Mouse (Mus musculus) lung, embryonic 14.5 days (tissue): Measurements from ENCODE around the gene Ceacam9. TPM values are rescaled to one million over a fixed set of nuclear protein-coding genes. Genes with fewer than 3 reads are reported as not detected.
"Not testable (repeated sequence)": the region's sequence is repeated elsewhere in the genome, so short reads cannot be mapped to it uniquely, and the experiment has no call there.

Experiments used
- ATAC-seq: fragments of 200-750 bp; cut with Nextera tagmentation; 2 replicates; pipeline ENCODE4 v1.8.0; 2017; ENCODE audit warnings: mild to moderate bottlenecking, moderate TSS enrichment, moderate library complexity; ENCODE audit not compliant: insufficient read depth
- DNase-seq: peaks from one replicate; pipeline ENCODE4 v3.0.0-alpha.2; 2015
- H3K27ac ChIP-seq: fragments of 300-500 bp; sonication (generic); 2 replicates; pipeline ENCODE4 v1.5.1; 2014; ENCODE audit warnings: low read depth, mild to moderate bottlenecking, moderate library complexity
- H3K27me3 ChIP-seq: fragments of 300-500 bp; sonication (generic); 2 replicates; pipeline ENCODE4 v1.6.1; 2014; ENCODE audit warnings: low read length, control low read depth; ENCODE audit not compliant: insufficient read depth
- H3K36me3 ChIP-seq: fragments of 300-500 bp; sonication (generic); 2 replicates; pipeline ENCODE4 v1.6.1; 2014; ENCODE audit warnings: control low read depth; ENCODE audit not compliant: insufficient read depth
- H3K4me1 ChIP-seq: fragments of 300-500 bp; sonication (generic); 2 replicates; pipeline ENCODE4 v1.6.1; 2014; ENCODE audit warnings: antibody characterized with exemption, control low read depth; ENCODE audit not compliant: insufficient read depth
- H3K4me2 ChIP-seq: fragments of 300-500 bp; sonication (generic); 2 replicates; pipeline ENCODE4 v1.6.1; 2014; ENCODE audit warnings: mild to moderate bottlenecking
- H3K4me3 ChIP-seq: fragments of 300-500 bp; sonication (generic); 2 replicates; pipeline ENCODE4 v1.5.1; 2014; ENCODE audit warnings: low read depth, low read length
- H3K9ac ChIP-seq: fragments of 300-500 bp; sonication (generic); 2 replicates; pipeline ENCODE4 v1.6.1; 2014
- H3K9me3 ChIP-seq: fragments of 300-500 bp; sonication (generic); 2 replicates; pipeline ENCODE4 v1.6.1; 2016; ENCODE audit warnings: low read depth, low read length, control low read depth
- CTCF ChIP-seq: IDR thresholded peaks from 2 replicates; pipeline ENCODE4 v1.5.1; 2016; ENCODE audit warnings: antibody characterized with exemption, low read depth
- WGBS: fragments of 180-500 bp; shearing (Covaris S2); extraction: QIAGEN DNeasy Blood & Tissue Kit; methylation state at CpG from one replicate; pipeline ENCODE4 v1.1.7; 2014; 5-methylcytosine and 5-hydroxymethylcytosine counted together
- polyA plus RNA-seq: library from polyadenylated mRNA; unstranded; fragments of >200 nt; fragmentation: Nextera tagmentation; extraction: Ambion mirVana; gene quantifications from 2 replicates; pipeline ENCODE4 v1.2.1, GENCODE M21; 2014

The Ceacam9 gene
- polyA plus RNA-seq = not detected in 2 replicates

- Histone ChIP-seq H3K9ac (no peak within 1 kb of the TSS), H3K36me3 (no peaks in the 10 kb centered on the region), H3K27ac (no peak within 1 kb of the TSS), H3K9me3 (no peaks in the 10 kb centered on the region), H3K4me3 (no peak within 1 kb of the TSS), H3K4me1 (no peaks in the 10 kb centered on the region), H3K27me3 (no peaks in the 10 kb centered on the region), H3K4me2 (no peak within 1 kb of the TSS)
- DNase-seq (no peak), ATAC-seq (no peak)
- 78% methylated on average over 2 of the region's 2 CpGs for WGBS
- no peak for TF ChIP-seq CTCF
These were observed at the start of gene Ceacam9 for GRCm38 (mm10) chr7:16721629-16722028. TSS of gene Ceacam9 (plus strand) at chr7:16721929.

GRCm38 (mm10) chr7:16673823-16674222 lies 47.9 kb upstream of the Ceacam9 start:
- H3K9me3 ChIP-seq = no peaks in the 10 kb centered on the region
- H3K36me3 ChIP-seq = no peaks in the 10 kb centered on the region
- TF ChIP-seq CTCF = no peak
- DNase-seq (no peak), ATAC-seq (no peak)
- no peak overlapping the region for H3K4me2 ChIP-seq
- H3K4me3 ChIP-seq = no peak overlapping the region
- no peaks in the 10 kb centered on the region for H3K4me1 ChIP-seq
- H3K9ac ChIP-seq = no peak overlapping the region
- 41% methylated on average over 1 of the region's 1 CpGs for WGBS
- H3K27ac ChIP-seq = no peak overlapping the region
- no peaks in the 10 kb centered on the region for H3K27me3 ChIP-seq

- H3K9ac ChIP-seq, H3K4me1 ChIP-seq, H3K36me3 ChIP-seq, H3K9me3 ChIP-seq, H3K27ac ChIP-seq, H3K4me2 ChIP-seq, DNase-seq, ATAC-seq, H3K4me3 ChIP-seq, H3K27me3 ChIP-seq: not testable (repeated sequence)
- WGBS = 19% methylated on average over 5 of the region's 5 CpGs
These were observed 47.0 kb upstream of the Ceacam9 start for GRCm38 (mm10) chr7:16674699-16675098.

- H3K27me3 ChIP-seq = no peaks in the 10 kb centered on the region
- no peak within 1 kb of the TSS for H3K27ac ChIP-seq
- ATAC-seq (no peak), DNase-seq (no peak)
- no peaks in the 10 kb centered on the region for H3K4me1 ChIP-seq
- no peaks in the 10 kb centered on the region for H3K36me3 ChIP-seq
- no peaks in the 10 kb centered on the region for H3K9me3 ChIP-seq
- H3K4me2 ChIP-seq = no peak within 1 kb of the TSS
- H3K9ac ChIP-seq = no peak within 1 kb of the TSS
- no peak for TF ChIP-seq CTCF
- H3K4me3 ChIP-seq = no peak within 1 kb of the TSS
- 26% methylated on average over 1 of the region's 1 CpGs for WGBS
These were observed 46.1 kb upstream of the Ceacam9 start, which contains the start of gene Ceacam15 for GRCm38 (mm10) chr7:16675605-16676004. TSS of gene Ceacam15 (minus strand) at chr7:16675705.

- not testable (repeated sequence) for H3K9ac ChIP-seq, H3K27ac ChIP-seq, H3K36me3 ChIP-seq, H3K9me3 ChIP-seq, H3K4me3 ChIP-seq, DNase-seq, ATAC-seq, H3K4me1 ChIP-seq, H3K4me2 ChIP-seq, H3K27me3 ChIP-seq
- WGBS = 41% methylated on average over 3 of the region's 3 CpGs
These were observed 41.5 kb upstream of the Ceacam9 start for GRCm38 (mm10) chr7:16680194-16680593.

DNA sequence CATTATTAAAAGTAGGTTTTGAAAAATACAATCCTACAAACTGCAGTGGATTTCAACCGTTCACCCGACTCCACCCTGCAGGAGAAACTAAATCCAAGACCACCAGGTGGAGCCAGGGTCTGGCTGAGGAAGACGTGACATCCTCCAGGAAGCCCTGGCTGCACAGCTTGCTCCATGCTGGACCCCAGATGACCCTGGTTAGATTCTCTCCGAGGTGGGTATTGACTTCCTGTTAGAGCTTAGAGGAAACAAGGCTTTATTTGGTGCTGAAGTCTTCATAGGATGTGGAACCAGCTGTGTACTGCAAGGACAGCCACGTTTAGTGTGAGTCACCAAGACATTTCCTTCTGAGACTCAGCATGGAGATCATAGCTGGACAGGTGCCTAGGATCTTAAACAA lies 32.5 kb upstream of the Ceacam9 start:
- no peaks in the 10 kb centered on the region for H3K4me1 ChIP-seq
- H3K4me2 ChIP-seq = no peak overlapping the region
- no peaks in the 10 kb centered on the region; the same call in 1 of the 2 replicates for H3K9me3 ChIP-seq
- no peak overlapping the region for H3K4me3 ChIP-seq
- TF ChIP-seq CTCF = peak; percentile 41; the same call in 1 of the 2 replicates
- 63% methylated on average over 5 of the region's 5 CpGs for WGBS
- H3K27me3 ChIP-seq = no peaks in the 10 kb centered on the region
- no peak overlapping the region for H3K9ac ChIP-seq
- H3K36me3 ChIP-seq = no peaks in the 10 kb centered on the region
- no peak overlapping the region for H3K27ac ChIP-seq
- ATAC-seq = no peak
- DNase-seq = peak; percentile 34

DNA sequence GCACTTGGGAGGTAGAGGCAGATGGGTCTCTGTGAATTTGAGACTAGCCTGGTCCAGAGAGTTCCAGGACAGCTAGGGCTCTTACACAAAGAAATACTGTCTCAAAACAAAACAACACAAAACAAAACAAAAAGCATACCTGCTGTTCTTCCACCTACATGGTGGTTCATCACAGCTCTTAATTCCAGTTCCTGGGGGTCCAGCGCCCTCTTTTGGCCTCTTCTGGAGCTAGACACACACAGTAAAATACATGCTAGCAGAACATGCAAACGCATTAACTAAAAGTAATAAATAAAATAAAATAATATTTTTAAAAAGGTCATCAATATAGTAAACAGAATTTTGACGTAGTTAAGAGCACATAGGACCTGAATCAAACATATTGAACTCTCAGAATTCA lies 26.7 kb upstream of the Ceacam9 start:
- 27% methylated on average over 3 of the region's 3 CpGs for WGBS
- no peak overlapping the region for H3K9ac ChIP-seq
- ATAC-seq = no peak

GRCm38 (mm10) chr7:16699042-16699441 lies 22.7 kb upstream of the Ceacam9 start:
- DNase-seq (peak; percentile 61), ATAC-seq (no peak)
- WGBS = 40% methylated on average over 2 of the region's 2 CpGs

More for the DNA sequence above, 26.7 kb upstream of the Ceacam9 start:
- H3K27me3 ChIP-seq = no peaks in the 10 kb centered on the region
- H3K4me2 ChIP-seq = no peak overlapping the region
- no peak overlapping the region for H3K27ac ChIP-seq
- DNase-seq = peak; percentile 45
- H3K4me1 ChIP-seq = no peaks in the 10 kb centered on the region
- H3K36me3 ChIP-seq = no peaks in the 10 kb centered on the region
- TF ChIP-seq CTCF = peak; percentile 30; the same call in 1 of the 2 replicates
- no peaks in the 10 kb centered on the region for H3K9me3 ChIP-seq
- no peak overlapping the region for H3K4me3 ChIP-seq

More at GRCm38 (mm10) chr7:16699042-16699441, 22.7 kb upstream of the Ceacam9 start:
- Histone ChIP-seq H3K27me3 (no peaks in the 10 kb centered on the region), H3K4me1 (no peaks in the 10 kb centered on the region), H3K9me3 (no peaks in the 10 kb centered on the region), H3K27ac (no peak overlapping the region), H3K9ac (no peak overlapping the region), H3K4me3 (no peak overlapping the region), H3K4me2 (no peak overlapping the region), H3K36me3 (no peaks in the 10 kb centered on the region)
- TF ChIP-seq CTCF = peak; percentile 65
